Mouse (Mus musculus) midbrain, postnatal 0 days (tissue): Measurements from ENCODE around the gene Erlin1. TPM values are rescaled to one million over a fixed set of nuclear protein-coding genes. Genes with fewer than 3 reads are reported as not detected.

Source experiments
- ATAC-seq: fragments of 200-750 bp; cut with Nextera tagmentation; 2 replicates; pipeline ENCODE4 v1.8.0; 2017; ENCODE audit warnings: moderate number of reproducible peaks, mild to moderate bottlenecking, moderate TSS enrichment, moderate library complexity; ENCODE audit not compliant: low FRiP score
- DNase-seq: peaks from one replicate; pipeline ENCODE4 v3.0.0-alpha.2; 2015; ENCODE audit warnings: low spot score
- H3K27ac ChIP-seq: fragments of 300-500 bp; sonication (generic); 2 replicates; pipeline ENCODE4 v1.5.1; 2014; ENCODE audit warnings: low read depth, mild to moderate bottlenecking, low read length, mixed read lengths
- H3K27me3 ChIP-seq: fragments of 300-500 bp; sonication (generic); 2 replicates; pipeline ENCODE4 v1.6.1; 2014; ENCODE audit warnings: low read length, control low read depth, mixed read lengths; ENCODE audit not compliant: insufficient read depth
- H3K36me3 ChIP-seq: fragments of 300-500 bp; sonication (generic); 2 replicates; pipeline ENCODE4 v1.6.1; 2014; ENCODE audit warnings: low read length, control low read depth, mixed read lengths; ENCODE audit not compliant: insufficient read depth
- H3K4me1 ChIP-seq: fragments of 300-500 bp; sonication (generic); 2 replicates; pipeline ENCODE4 v1.6.1; 2014; ENCODE audit warnings: mild to moderate bottlenecking, control low read depth, antibody characterized with exemption, low read length, mixed read lengths; ENCODE audit not compliant: insufficient read depth
- H3K4me2 ChIP-seq: fragments of 300-500 bp; sonication (generic); 2 replicates; pipeline ENCODE4 v1.6.1; 2014; ENCODE audit warnings: low read depth, mild to moderate bottlenecking, low read length, mixed read lengths; ENCODE audit not compliant: poor library complexity, severe bottlenecking
- H3K4me3 ChIP-seq: fragments of 300-500 bp; sonication (generic); 2 replicates; pipeline ENCODE4 v1.5.1; 2014; ENCODE audit warnings: low read depth, mild to moderate bottlenecking, low read length, moderate library complexity
- H3K9ac ChIP-seq: fragments of 300-500 bp; sonication (generic); replicated peaks from 2 replicates; pipeline ENCODE4 v1.6.1; 2014; ENCODE audit warnings: mild to moderate bottlenecking, low read length, moderate library complexity, mixed read lengths; ENCODE audit not compliant: poor library complexity, severe bottlenecking
- H3K9me3 ChIP-seq: fragments of 300-500 bp; sonication (generic); 2 replicates; pipeline ENCODE4 v1.6.1; 2016; ENCODE audit warnings: low read length, control low read depth
- CTCF ChIP-seq: IDR thresholded peaks from 2 replicates; pipeline ENCODE4 v1.5.1; 2016; ENCODE audit warnings: antibody characterized with exemption, mild to moderate bottlenecking
- WGBS: fragments of 180-500 bp; shearing (Covaris S2); extraction: QIAGEN DNeasy Blood & Tissue Kit; methylation state at CpG from one replicate; pipeline ENCODE4 v1.1.7; 2014; 5-methylcytosine and 5-hydroxymethylcytosine counted together
- polyA plus RNA-seq: library from polyadenylated mRNA; unstranded; fragments of >200 nt; fragmentation: Nextera tagmentation; extraction: Ambion mirVana; gene quantifications from 2 replicates; pipeline ENCODE4 v1.2.1, GENCODE M21; 2015
- total RNA-seq: library from RNA; depleted of rRNA; stranded (reverse); fragments of >200 nt; gene quantifications from 2 replicates; pipeline ENCODE4 v1.2.3, GENCODE M21; 2014; rRNA removed

Erlin1 gene
- total and polyA plus RNA-seq, 2 experiments from 2014 or later, result 9.8 to 16.4 TPM

GRCm38 (mm10) chr19:43995427-43995826 lies 74.2 kb downstream of the Erlin1 start:
- WGBS, result 85% methylated on average over 7 of the region's 7 CpGs
- DNase-seq, result no peak
- H3K4me1 ChIP-seq, result no peaks in the 10 kb centered on the region

GRCm38 (mm10) chr19:43992464-43992863 lies 77.1 kb downstream of the Erlin1 start:
- DNase-seq, result no peak
- Histone ChIP-seq H3K4me3 (no peak overlapping the region), H3K4me2 (no peak overlapping the region), H3K9me3 (no peaks in the 10 kb centered on the region), H3K4me1 (no peaks in the 10 kb centered on the region), H3K27me3 (no peaks in the 10 kb centered on the region), H3K36me3 (no peaks in the 10 kb centered on the region), H3K27ac (no peak overlapping the region), H3K9ac (no peak overlapping the region)
- WGBS, result 67% methylated on average over 4 of the region's 4 CpGs
- TF ChIP-seq CTCF, result no peak
- ATAC-seq, result no peak

More at GRCm38 (mm10) chr19:43995427-43995826, 74.2 kb downstream of the Erlin1 start:
- Histone ChIP-seq H3K9ac (no peak overlapping the region), H3K36me3 (no peaks in the 10 kb centered on the region), H3K4me3 (no peak overlapping the region), H3K4me2 (no peak overlapping the region), H3K27ac (no peak overlapping the region), H3K9me3 (no peaks in the 10 kb centered on the region), H3K27me3 (no peaks in the 10 kb centered on the region)
- TF ChIP-seq CTCF, result no peak
- no peak for ATAC-seq

DNA sequence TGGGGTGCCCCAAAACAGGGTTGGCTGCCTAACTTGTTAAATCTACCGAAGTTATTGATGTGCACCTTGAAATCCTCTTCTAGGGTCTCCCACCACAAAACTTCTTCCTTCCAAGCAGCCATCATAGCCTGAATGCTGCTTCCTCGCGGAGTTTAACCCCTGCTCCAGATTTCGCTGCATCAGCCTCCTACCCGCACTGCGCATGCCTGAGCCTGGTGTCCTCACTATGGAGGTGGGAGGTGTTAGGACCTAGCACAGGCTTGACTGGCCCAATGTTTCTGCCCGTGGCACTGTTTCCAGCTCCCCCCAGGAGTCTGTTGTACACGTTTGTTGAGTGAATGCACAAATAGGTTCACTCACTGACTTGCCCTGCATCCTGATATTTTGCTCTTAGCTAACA lies 79.2 kb downstream of the Erlin1 start:
- Histone ChIP-seq H3K27me3 (0 out of 2 replicates have a peak, but pooled peaks cover 6% of the 10 kb centered on the region), H3K4me3 (no peak overlapping the region), H3K27ac (no peak overlapping the region), H3K4me2 (no peak overlapping the region), H3K9ac (no peak overlapping the region), H3K36me3 (no peaks in the 10 kb centered on the region), H3K4me1 (peaks cover 6% of the 10 kb centered on the region), H3K9me3 (no peaks in the 10 kb centered on the region)
- no peak for TF ChIP-seq CTCF
- no peak for DNase-seq
- no peak for ATAC-seq
- 84% methylated on average over 8 of the region's 8 CpGs for WGBS

- H3K4me1 ChIP-seq, result peaks cover 6% of the 10 kb centered on the region
- no peak for DNase-seq
- H3K9me3 ChIP-seq, result no peaks in the 10 kb centered on the region
- TF ChIP-seq CTCF, result no peak
- 0 out of 2 replicates have a peak within 1 kb of the TSS, but pooled peaks have one; percentile 13 for H3K9ac ChIP-seq
- no peak within 1 kb of the TSS for H3K27ac ChIP-seq
- 0 out of 2 replicates have a peak, but pooled peaks cover 6% of the 10 kb centered on the region for H3K27me3 ChIP-seq
- no peaks in the 10 kb centered on the region for H3K36me3 ChIP-seq
- H3K4me2 ChIP-seq, result peak within 1 kb of the TSS; percentile 39
- 17% methylated on average over 30 of the region's 30 CpGs for WGBS
- H3K4me3 ChIP-seq, result peak within 1 kb of the TSS; percentile 12; the same call in 1 of the 2 replicates
- ATAC-seq, result no peak
These were observed 83.4 kb downstream of the Erlin1 start, which contains the start of gene Cpn1 for GRCm38 (mm10) chr19:43986069-43986794. Cpn1 (minus strand) TSS chr19:43986556.

Other genes with a start within 250 kb of the Erlin1 start
- gene Dnmbp, start 129.6 kb downstream of the Erlin1 start, total RNA-seq, result 11.7 and 15.7 TPM in 2 replicates
- gene Dnmbp, start 129.6 kb downstream of the Erlin1 start, polyA plus RNA-seq, result 5.6 and 5.9 TPM in 2 replicates
- 0.27 TPM in 1 of 2 replicates, not detected in the other for gene Cpn1, start 83.2 kb downstream of the Erlin1 start, total RNA-seq
- 0.38 and 0.48 TPM in 2 replicates for gene Cpn1, start 83.2 kb downstream of the Erlin1 start, polyA plus RNA-seq
- gene Cyp2c23, start 40.6 kb downstream of the Erlin1 start, total RNA-seq, result not detected in 2 replicates
- 0.15 TPM in 1 of 2 replicates, not detected in the other for gene Cyp2c23, start 40.6 kb downstream of the Erlin1 start, polyA plus RNA-seq
- gene Chuk, start 37.7 kb upstream of the Erlin1 start, total RNA-seq, result 40.7 and 52.4 TPM in 2 replicates
- gene Chuk, start 37.7 kb upstream of the Erlin1 start, polyA plus RNA-seq, result 31.6 and 34.7 TPM in 2 replicates
- 13.4 and 27.0 TPM in 2 replicates for gene Cwf19l1, start 66.1 kb upstream of the Erlin1 start, total RNA-seq
- 27.8 and 30.6 TPM in 2 replicates for gene Cwf19l1, start 66.1 kb upstream of the Erlin1 start, polyA plus RNA-seq
- 40.4 and 56.7 TPM in 2 replicates for gene Bloc1s2, start 76.7 kb upstream of the Erlin1 start, total RNA-seq
- 200 and 201 TPM in 2 replicates for gene Bloc1s2, start 76.7 kb upstream of the Erlin1 start, polyA plus RNA-seq
- 0.27 TPM in 1 of 2 replicates, not detected in the other for gene Pkd2l1, start 122.7 kb upstream of the Erlin1 start, total RNA-seq
- gene Pkd2l1, start 122.7 kb upstream of the Erlin1 start, polyA plus RNA-seq, result 0.06 and 0.07 TPM in 2 replicates
- 2.7 and 3.9 TPM in 2 replicates for gene Scd3, start 133.5 kb upstream of the Erlin1 start, total RNA-seq
- 5.9 and 6.0 TPM in 2 replicates for gene Scd3, start 133.5 kb upstream of the Erlin1 start, polyA plus RNA-seq
- 905 and 948 TPM in 2 replicates for gene Scd2, start 223.9 kb upstream of the Erlin1 start, total RNA-seq
- gene Scd2, start 223.9 kb upstream of the Erlin1 start, polyA plus RNA-seq, result 224 and 226 TPM in 2 replicates